Mouse (Mus musculus): Measurements from ENCODE around the gene Fbxo24. TPM values are rescaled to one million over a fixed set of nuclear protein-coding genes. Genes with fewer than 3 reads are reported as not detected.
A peak's percentile ranks its signal among the peaks of the same experiment; 100 is the strongest.

Gene Fbxo24
- total and polyA plus RNA-seq, 3 experiments, result 0.13 to 0.24 TPM; not detected in 1

DNA sequence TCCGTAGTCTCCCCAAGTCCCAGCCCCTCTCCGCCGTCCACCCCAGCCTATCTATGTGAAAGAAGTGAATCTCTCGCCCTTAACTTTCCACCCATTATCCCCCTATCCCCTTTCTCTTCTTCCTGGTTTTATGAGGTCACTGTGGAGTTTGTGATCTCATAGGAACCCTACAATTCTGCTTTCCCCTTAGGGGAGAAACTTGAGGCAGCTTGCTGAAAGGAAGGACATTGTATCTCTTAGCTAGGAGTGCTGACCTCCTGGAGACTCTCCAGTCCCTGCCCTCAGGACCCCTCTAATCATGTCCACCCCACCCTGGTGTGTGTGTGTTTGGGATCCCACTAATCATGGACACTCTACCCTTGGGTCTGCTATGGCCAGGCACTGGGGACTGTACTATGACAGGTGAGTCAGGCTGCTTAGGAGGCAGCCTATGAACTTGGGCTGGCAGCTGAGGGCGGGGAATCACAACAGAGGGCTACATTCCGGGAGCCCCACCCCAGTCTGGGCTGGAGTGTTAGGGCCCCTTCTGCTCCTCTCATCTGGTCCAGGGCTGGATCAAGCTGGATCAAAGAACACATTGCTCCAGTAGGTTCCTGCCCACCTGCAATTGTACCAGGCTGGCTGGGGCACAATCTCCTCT lies 1.2 kb upstream of the Fbxo24 start:
- H3K79me2 ChIP-seq (replicated peaks; ENCODE audit: control insufficient read depth, extremely low read depth, insufficient read depth, poor library complexity, severe bottlenecking), result peaks cover 14% of the 10 kb centered on the region
- peaks cover 16 to 48% of the 10 kb centered on the region in 2 experiments for H3K4me1 ChIP-seq (ENCODE audit: control insufficient read depth in 1 of 2, insufficient read depth in 2 of 2)
- dilution Hi-C loops (cut with MboI; ENCODE audit: extremely low pct_ligation_motif_present, extremely low pct_unique_long_range_greater_than_20kb, low sequenced_read_pairs) (no loop called here), in situ Hi-C loops (cut with MboI; ENCODE audit: low pct_ligation_motif_present, low pct_unique_long_range_greater_than_20kb, low sequenced_read_pairs) (no loop called here)
- H3K4me3 ChIP-seq (replicated peaks in 1 of 3; ENCODE audit: low read depth in 2 of 3, low read length in 2 of 3, poor library complexity in 1 of 3), result peak overlapping the region; percentile 79 to 91 (median 81)
- no peak for TF ChIP-seq SIN3A (IDR thresholded peaks at IDR 0.05; ENCODE audit: low read length)
- TF ChIP-seq EP300 (IDR thresholded peaks at IDR 0.05; ENCODE audit: low read length), result no peak
- no peak for TF ChIP-seq NELFE (IDR thresholded peaks at IDR 0.05; ENCODE audit: low read depth, low read length)
- TF ChIP-seq ELF1 (IDR thresholded peaks at IDR 0.05; ENCODE audit: low read depth, low read length), result no peak
- TF ChIP-seq RAD21 (IDR thresholded peaks at IDR 0.05; ENCODE audit: low read depth, low read length), result no peak
- no peak for TF ChIP-seq MXI1 (IDR thresholded peaks at IDR 0.05; ENCODE audit: low read depth, low read length)
- no peak for TF ChIP-seq USF2 (conservative IDR thresholded peaks at IDR 0.05; ENCODE audit: low read depth, low read length)
- no peak for TF ChIP-seq MAX (IDR thresholded peaks at IDR 0.05; ENCODE audit: low read length)
- TF ChIP-seq ETS1 (conservative IDR thresholded peaks at IDR 0.05; ENCODE audit: low read depth, low read length), result no peak
- no peak for TF ChIP-seq ZMIZ1 (IDR thresholded peaks at IDR 0.05; ENCODE audit: low read depth, low read length)
- no peak for TF ChIP-seq MYC (IDR thresholded peaks at IDR 0.05; ENCODE audit: low read depth, low read length)
- TF ChIP-seq JUN (IDR thresholded peaks at IDR 0.05; ENCODE audit: insufficient read depth, low read depth, low read length), result no peak
- no peak for DNase-seq (ENCODE audit: extremely low read depth)
- H3K27ac ChIP-seq (ENCODE audit: insufficient read depth, low read depth), result peak overlapping the region; percentile 94
- H3K36me3 ChIP-seq (replicated peaks in 1 of 2; ENCODE audit: control insufficient read depth in 1 of 2, insufficient read depth in 1 of 2, low read length in 1 of 2), result peaks cover 13 to 22% of the 10 kb centered on the region in 2 experiments
- no peaks in the 10 kb centered on the region for H3K9me3 ChIP-seq (replicated peaks; ENCODE audit: low read length)
- H3K9ac ChIP-seq (ENCODE audit: insufficient read depth, low read depth), result peak overlapping the region; percentile 28; the same call in 1 of the 2 replicates
- no peaks in the 10 kb centered on the region for H3K27me3 ChIP-seq (replicated peaks)
- H3K4me2 ChIP-seq (ENCODE audit: insufficient read depth, low read depth, poor library complexity, severe bottlenecking), result peak overlapping the region; percentile 57

DNA sequence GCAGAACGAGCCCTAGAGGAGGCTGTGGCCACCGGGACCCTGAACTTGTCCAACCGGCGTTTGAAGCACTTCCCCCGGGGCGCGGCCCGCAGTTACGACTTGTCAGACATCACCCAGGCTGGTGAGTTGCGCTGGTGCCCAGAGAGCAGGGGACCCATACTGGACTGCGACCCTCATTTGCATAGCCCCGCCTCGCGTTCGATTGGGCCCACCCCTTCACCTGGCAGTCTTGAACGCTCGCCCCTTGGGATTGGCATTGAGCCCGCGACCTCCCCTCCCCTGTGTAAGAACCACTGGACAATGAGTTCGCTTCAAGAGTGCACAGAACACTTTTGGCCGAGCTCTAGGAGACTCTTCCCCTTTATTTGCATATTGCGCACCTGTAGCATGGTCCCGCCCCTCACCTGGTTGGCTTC lies 512 bp upstream of the Fbxo24 start:
- H3K9ac ChIP-seq (ENCODE audit: insufficient read depth, low read depth), result peak overlapping the region; percentile 88
- peaks cover 13 to 21% of the 10 kb centered on the region in 2 experiments for H3K36me3 ChIP-seq (replicated peaks in 1 of 2; ENCODE audit: control insufficient read depth in 1 of 2, insufficient read depth in 1 of 2, low read length in 1 of 2)
- in situ Hi-C loops (cut with MboI; ENCODE audit: low pct_ligation_motif_present, low pct_unique_long_range_greater_than_20kb, low sequenced_read_pairs), result no loop called here
- dilution Hi-C loops (cut with MboI; ENCODE audit: extremely low pct_ligation_motif_present, extremely low pct_unique_long_range_greater_than_20kb, low sequenced_read_pairs), result no loop called here
- peak overlapping the region; percentile 57; the same call in 1 of the 2 replicates for H3K4me2 ChIP-seq (ENCODE audit: insufficient read depth, low read depth, poor library complexity, severe bottlenecking)
- H3K27me3 ChIP-seq (replicated peaks), result no peaks in the 10 kb centered on the region
- H3K79me2 ChIP-seq (replicated peaks; ENCODE audit: control insufficient read depth, extremely low read depth, insufficient read depth, poor library complexity, severe bottlenecking), result peaks cover 14% of the 10 kb centered on the region
- peak overlapping the region; percentile 79 to 91 (median 81) for H3K4me3 ChIP-seq (replicated peaks in 1 of 3; ENCODE audit: low read depth in 2 of 3, low read length in 2 of 3, poor library complexity in 1 of 3)
- TF ChIP-seq ELF1 (IDR thresholded peaks at IDR 0.05; ENCODE audit: low read depth, low read length), result no peak
- TF ChIP-seq GABPA (IDR thresholded peaks at IDR 0.05; ENCODE audit: insufficient replicate concordance, low read depth, low read length), result no peak
- TF ChIP-seq CTCF (conservative IDR thresholded peaks at IDR 0.05 in 1 of 2, IDR thresholded peaks at IDR 0.05 in 1 of 2; ENCODE audit: low read depth in 2 of 2, low read length in 2 of 2), result no peak
- TF ChIP-seq JUN (IDR thresholded peaks at IDR 0.05; ENCODE audit: insufficient read depth, low read depth, low read length), result no peak
- TF ChIP-seq HCFC1 (IDR thresholded peaks at IDR 0.05; ENCODE audit: low read depth, low read length), result no peak
- TF ChIP-seq TCF12 (IDR thresholded peaks at IDR 0.05; ENCODE audit: low read depth, low read length), result no peak
- 0 out of 2 replicates have a peak, but pooled peaks have one; percentile 21 for TF ChIP-seq CHD1 (IDR thresholded peaks at IDR 0.05; ENCODE audit: low read depth, low read length)
- TF ChIP-seq TBP (conservative IDR thresholded peaks at IDR 0.05; ENCODE audit: low read depth, low read length), result 0 out of 2 replicates have a peak, but pooled peaks have one; percentile 20
- no peak for TF ChIP-seq E2F4 (IDR thresholded peaks at IDR 0.05; ENCODE audit: insufficient replicate concordance, low read depth, low read length)
- H3K4me1 ChIP-seq (ENCODE audit: control insufficient read depth in 1 of 2, insufficient read depth in 2 of 2), result peaks cover 16 to 48% of the 10 kb centered on the region in 2 experiments
- H3K9me3 ChIP-seq (replicated peaks; ENCODE audit: low read length), result no peaks in the 10 kb centered on the region
- peak overlapping the region; percentile 94 for H3K27ac ChIP-seq (ENCODE audit: insufficient read depth, low read depth)
- DNase-seq (ENCODE audit: extremely low read depth), result peak; percentile 67

Measured in CH12.LX (cell line).